Mouse (Mus musculus) heart, embryonic 12.5 days (tissue): ENCODE data around the gene Cacng3. TPM values are rescaled to one million over a fixed set of nuclear protein-coding genes. Genes with fewer than 3 reads are reported as not detected.

Experiments used
- ATAC-seq: fragments of 200-750 bp; cut with Nextera tagmentation; 2 replicates; pipeline ENCODE4 v1.8.0; 2017; ENCODE audit warnings: moderate TSS enrichment, moderate library complexity; ENCODE audit not compliant: insufficient number of reproducible peaks, low FRiP score
- H3K27ac ChIP-seq: fragments of 300-500 bp; sonication (generic); 2 replicates; pipeline ENCODE4 v1.5.1; 2016; ENCODE audit warnings: mild to moderate bottlenecking, moderate library complexity; ENCODE audit not compliant: poor library complexity, severe bottlenecking
- H3K27me3 ChIP-seq: fragments of 300-500 bp; sonication (generic); replicated peaks from 2 replicates; pipeline ENCODE4 v1.6.1; 2016; ENCODE audit warnings: mild to moderate bottlenecking, moderate library complexity
- H3K36me3 ChIP-seq: fragments of 300-500 bp; sonication (generic); 2 replicates; pipeline ENCODE4 v1.6.1; 2016; ENCODE audit warnings: mild to moderate bottlenecking, moderate library complexity
- H3K4me1 ChIP-seq: fragments of 300-500 bp; sonication (generic); replicated peaks from 2 replicates; pipeline ENCODE4 v1.6.1; 2016; ENCODE audit warnings: mild to moderate bottlenecking
- H3K4me2 ChIP-seq: fragments of 300-500 bp; sonication (generic); 2 replicates; pipeline ENCODE4 v1.6.1; 2016; ENCODE audit warnings: mild to moderate bottlenecking, moderate library complexity
- H3K4me3 ChIP-seq: fragments of 300-500 bp; sonication (generic); 2 replicates; pipeline ENCODE4 v1.5.1; 2016; ENCODE audit warnings: mild to moderate bottlenecking
- H3K9ac ChIP-seq: fragments of 300-500 bp; sonication (generic); 2 replicates; pipeline ENCODE4 v1.6.1; 2016; ENCODE audit warnings: mild to moderate bottlenecking, moderate library complexity
- H3K9me3 ChIP-seq: fragments of 300-500 bp; sonication (generic); replicated peaks from 2 replicates; pipeline ENCODE4 v1.6.1; 2016; ENCODE audit warnings: mild to moderate bottlenecking, moderate library complexity
- WGBS: fragments of 180-500 bp; shearing (Covaris S2); methylation state at CpG from one replicate; pipeline ENCODE4 v1.1.7; 2016; 5-methylcytosine and 5-hydroxymethylcytosine counted together
- polyA plus RNA-seq: library from polyadenylated mRNA; unstranded; fragments of >200 nt; fragmentation: Nextera tagmentation; extraction: Ambion mirVana; gene quantifications from 2 replicates; pipeline ENCODE4 v1.2.1, GENCODE M21; 2016

The Cacng3 gene
- polyA plus RNA-seq, 1 experiment from 2014 or later = not detected

GRCm38 (mm10) chr7:122779601-122780000 is 109.3 kb downstream of the Cacng3 start:
- Histone ChIP-seq H3K4me1 (no peaks in the 10 kb centered on the region), H3K9me3 (no peaks in the 10 kb centered on the region; the same call in 1 of the 2 replicates), H3K4me3 (no peak overlapping the region), H3K9ac (no peak overlapping the region), H3K4me2 (no peak overlapping the region), H3K27ac (no peak overlapping the region), H3K27me3 (no peaks in the 10 kb centered on the region), H3K36me3 (no peaks in the 10 kb centered on the region)
- no peak for ATAC-seq
- 54% methylated on average over 7 of the region's 7 CpGs for WGBS

GRCm38 (mm10) chr7:122789929-122790328 is 119.6 kb downstream of the Cacng3 start:
- Histone ChIP-seq H3K36me3 (no peaks in the 10 kb centered on the region), H3K4me3 (no peak overlapping the region), H3K4me2 (no peak overlapping the region), H3K27ac (no peak overlapping the region), H3K4me1 (no peaks in the 10 kb centered on the region), H3K9me3 (no peaks in the 10 kb centered on the region), H3K27me3 (no peaks in the 10 kb centered on the region), H3K9ac (no peak overlapping the region)
- peak; percentile 67; the same call in 1 of the 2 replicates for ATAC-seq
- 80% methylated on average over 7 of the region's 7 CpGs for WGBS

- Histone ChIP-seq H3K36me3 (no peaks in the 10 kb centered on the region), H3K4me1 (no peaks in the 10 kb centered on the region), H3K27me3 (no peaks in the 10 kb centered on the region), H3K4me2 (no peak overlapping the region), H3K27ac (no peak overlapping the region), H3K9me3 (no peaks in the 10 kb centered on the region), H3K9ac (no peak overlapping the region), H3K4me3 (no peak overlapping the region)
- WGBS = 66% methylated on average over 6 of the region's 6 CpGs
- ATAC-seq = no peak
These were observed 123.5 kb downstream of the Cacng3 start for GRCm38 (mm10) chr7:122793655-122794346.

- Histone ChIP-seq H3K36me3 (no peaks in the 10 kb centered on the region), H3K4me3 (no peak overlapping the region), H3K9me3 (no peaks in the 10 kb centered on the region), H3K27ac (no peak overlapping the region), H3K9ac (no peak overlapping the region), H3K27me3 (no peaks in the 10 kb centered on the region), H3K4me2 (no peak overlapping the region), H3K4me1 (no peaks in the 10 kb centered on the region)
- ATAC-seq = no peak
- WGBS = 71% methylated on average over 6 of the region's 6 CpGs
These were observed 124.8 kb downstream of the Cacng3 start for GRCm38 (mm10) chr7:122795140-122795539.

GRCm38 (mm10) chr7:122800821-122801220 is 130.5 kb downstream of the Cacng3 start:
- Histone ChIP-seq H3K4me3 (no peak overlapping the region), H3K27ac (no peak overlapping the region), H3K9ac (no peak overlapping the region), H3K27me3 (no peaks in the 10 kb centered on the region), H3K9me3 (peaks cover 4% of the 10 kb centered on the region; the same call in 1 of the 2 replicates), H3K36me3 (no peaks in the 10 kb centered on the region), H3K4me2 (no peak overlapping the region), H3K4me1 (no peaks in the 10 kb centered on the region)
- 67% methylated on average over 2 of the region's 2 CpGs for WGBS
- ATAC-seq = no peak

GRCm38 (mm10) chr7:122803839-122804496 is 133.7 kb downstream of the Cacng3 start:
- H3K27me3 ChIP-seq = 0 out of 2 replicates have a peak, but pooled peaks cover 3% of the 10 kb centered on the region
- H3K27ac ChIP-seq = peak overlapping the region; percentile 24; the same call in 1 of the 2 replicates
- no peak overlapping the region for H3K4me3 ChIP-seq
- WGBS = 55% methylated on average over 9 of the region's 9 CpGs
- peak; percentile 67 for ATAC-seq
- H3K4me2 ChIP-seq = no peak overlapping the region
- peaks cover 4% of the 10 kb centered on the region; the same call in 1 of the 2 replicates for H3K9me3 ChIP-seq
- no peaks in the 10 kb centered on the region for H3K4me1 ChIP-seq
- no peak overlapping the region for H3K9ac ChIP-seq
- H3K36me3 ChIP-seq = no peaks in the 10 kb centered on the region

- no peaks in the 10 kb centered on the region for H3K36me3 ChIP-seq
- no peak for ATAC-seq
- 0 out of 2 replicates have a peak, but pooled peaks cover 3% of the 10 kb centered on the region for H3K27me3 ChIP-seq
- no peak overlapping the region for H3K9ac ChIP-seq
- no peak overlapping the region for H3K27ac ChIP-seq
- no peaks in the 10 kb centered on the region for H3K4me1 ChIP-seq
- no peak overlapping the region for H3K4me3 ChIP-seq
- no peak overlapping the region for H3K4me2 ChIP-seq
- 71% methylated on average over 4 of the region's 5 CpGs for WGBS
- peaks cover 4% of the 10 kb centered on the region; the same call in 1 of the 2 replicates for H3K9me3 ChIP-seq
These were observed 136.2 kb downstream of the Cacng3 start for GRCm38 (mm10) chr7:122806531-122806930.

GRCm38 (mm10) chr7:122813724-122814123 is 143.4 kb downstream of the Cacng3 start:
- Histone ChIP-seq H3K36me3 (no peaks in the 10 kb centered on the region), H3K9ac (no peak overlapping the region), H3K4me3 (no peak overlapping the region), H3K4me2 (no peak overlapping the region), H3K27me3 (no peaks in the 10 kb centered on the region), H3K4me1 (no peaks in the 10 kb centered on the region), H3K27ac (no peak overlapping the region), H3K9me3 (no peaks in the 10 kb centered on the region)
- 63% methylated on average over 1 of the region's 1 CpGs for WGBS
- no peak for ATAC-seq

- Histone ChIP-seq H3K36me3 (no peaks in the 10 kb centered on the region), H3K4me2 (no peak overlapping the region), H3K4me3 (no peak overlapping the region), H3K27ac (no peak overlapping the region), H3K4me1 (no peaks in the 10 kb centered on the region), H3K9ac (no peak overlapping the region), H3K27me3 (no peaks in the 10 kb centered on the region), H3K9me3 (no peaks in the 10 kb centered on the region)
- ATAC-seq = no peak
- 83% methylated on average over 7 of the region's 7 CpGs for WGBS
These were observed 147.3 kb downstream of the Cacng3 start for GRCm38 (mm10) chr7:122817565-122817964.
